Mouse (Mus musculus) intestine, embryonic 14.5 days (tissue): ENCODE data around the gene Olig2. TPM values are rescaled to one million over a fixed set of nuclear protein-coding genes. Genes with fewer than 3 reads are reported as not detected.

Source experiments
- ATAC-seq: fragments of 200-750 bp; cut with Nextera tagmentation; replicated peaks from 2 replicates; pipeline ENCODE4 v1.8.0; 2017; ENCODE audit warnings: low read depth, moderate number of reproducible peaks, moderate TSS enrichment, moderate library complexity; ENCODE audit not compliant: low FRiP score, low TSS enrichment
- DNase-seq: peaks from one replicate; pipeline ENCODE4 v3.0.0-alpha.2; 2018; ENCODE audit warnings: low spot score
- H3K27ac ChIP-seq: fragments of 300-500 bp; sonication (generic); 2 replicates; pipeline ENCODE4 v1.5.1; 2014; ENCODE audit warnings: low read depth, mild to moderate bottlenecking, control low read depth
- H3K27me3 ChIP-seq: fragments of 300-500 bp; sonication (generic); replicated peaks from 2 replicates; pipeline ENCODE4 v1.6.1; 2014; ENCODE audit warnings: low read length, control low read depth; ENCODE audit not compliant: control insufficient read depth, insufficient read depth
- H3K36me3 ChIP-seq: fragments of 300-500 bp; sonication (generic); 2 replicates; pipeline ENCODE4 v1.6.1; 2014; ENCODE audit warnings: low read length, control low read depth; ENCODE audit not compliant: control insufficient read depth, insufficient read depth
- H3K4me1 ChIP-seq: fragments of 300-500 bp; sonication (generic); replicated peaks from 2 replicates; pipeline ENCODE4 v1.6.1; 2014; ENCODE audit warnings: low read length, control low read depth, mixed read lengths; ENCODE audit not compliant: control insufficient read depth, insufficient read depth
- H3K4me2 ChIP-seq: fragments of 300-500 bp; sonication (generic); 2 replicates; pipeline ENCODE4 v1.6.1; 2014; ENCODE audit warnings: low read length
- H3K4me3 ChIP-seq: fragments of 300-500 bp; sonication (generic); 2 replicates; pipeline ENCODE4 v1.5.1; 2014; ENCODE audit warnings: low read depth, low read length, control low read depth, mixed read lengths
- H3K9ac ChIP-seq: fragments of 300-500 bp; sonication (generic); 2 replicates; pipeline ENCODE4 v1.6.1; 2014; ENCODE audit warnings: mild to moderate bottlenecking, low read length
- H3K9me3 ChIP-seq: fragments of 300-500 bp; sonication (generic); 2 replicates; pipeline ENCODE4 v1.6.1; 2016; ENCODE audit warnings: low read length, control low read depth; ENCODE audit not compliant: control insufficient read depth
- WGBS: fragments of 180-500 bp; shearing (Covaris S2); extraction: QIAGEN DNeasy Blood & Tissue Kit; methylation state at CpG from one replicate; pipeline ENCODE4 v1.1.7; 2014; 5-methylcytosine and 5-hydroxymethylcytosine counted together
- polyA plus RNA-seq: library from polyadenylated mRNA; unstranded; fragments of >200 nt; fragmentation: Nextera tagmentation; extraction: Ambion mirVana; gene quantifications from 2 replicates; pipeline ENCODE4 v1.2.1, GENCODE M21; 2014

Gene Olig2
- polyA plus RNA-seq, 1 experiment from 2014 or later: not detected

DNA sequence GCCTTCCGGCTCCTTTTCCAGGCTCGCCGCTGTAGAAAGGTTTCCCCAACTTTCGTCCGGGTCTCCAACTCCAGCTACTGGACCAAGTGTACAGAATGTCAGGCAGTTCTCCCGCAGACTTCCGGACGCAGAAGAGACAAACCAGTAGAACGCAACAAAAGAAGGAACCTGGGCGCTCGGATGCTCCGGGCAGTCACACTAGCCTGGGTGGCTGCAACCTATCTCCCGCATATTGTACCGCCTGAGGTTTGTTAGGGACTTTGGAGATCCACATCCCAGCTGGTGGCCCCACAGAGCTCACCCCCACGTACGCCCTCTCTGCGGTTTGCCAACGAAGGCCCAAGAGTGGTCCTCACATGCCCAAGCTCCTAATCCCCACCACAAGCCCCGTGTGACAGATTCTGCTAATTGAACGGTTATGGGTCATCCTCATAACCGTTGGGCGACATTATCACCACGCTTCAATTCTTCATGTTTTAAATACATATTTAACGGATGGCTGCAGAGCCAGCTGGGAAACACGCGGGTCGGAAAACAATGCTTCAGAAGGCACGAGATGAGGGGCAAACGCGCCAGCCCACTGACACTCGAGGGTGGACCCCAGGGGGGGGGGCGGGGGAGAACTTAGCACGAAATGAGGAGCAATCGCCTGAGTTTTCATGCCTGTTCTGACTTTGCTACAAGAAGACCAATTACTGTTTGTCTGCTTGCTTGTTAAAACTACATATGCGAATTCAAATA, 1.8 kb upstream of the Olig2 start:
- no peak overlapping the region for H3K27ac ChIP-seq
- 0 out of 2 replicates have a peak, but pooled peaks cover 11% of the 10 kb centered on the region for H3K4me1 ChIP-seq
- peaks cover 100% of the 10 kb centered on the region for H3K27me3 ChIP-seq
- H3K4me3 ChIP-seq: no peak overlapping the region
- no peak overlapping the region for H3K4me2 ChIP-seq
- no peaks in the 10 kb centered on the region for H3K9me3 ChIP-seq
- H3K9ac ChIP-seq: no peak overlapping the region
- 3% methylated on average over 35 of the region's 35 CpGs for WGBS
- ATAC-seq (no peak), DNase-seq (peak; percentile 55)
- no peaks in the 10 kb centered on the region for H3K36me3 ChIP-seq

GRCm38 (mm10) chr16:91224068-91224402, 1.2 kb upstream of the Olig2 start:
- DNase-seq: no peak
- Histone ChIP-seq H3K4me1 (0 out of 2 replicates have a peak, but pooled peaks cover 11% of the 10 kb centered on the region), H3K36me3 (no peaks in the 10 kb centered on the region), H3K9ac (no peak overlapping the region), H3K4me2 (no peak overlapping the region), H3K9me3 (no peaks in the 10 kb centered on the region), H3K4me3 (no peak overlapping the region), H3K27ac (no peak overlapping the region), H3K27me3 (peaks cover 100% of the 10 kb centered on the region)
- no peak for ATAC-seq
- 7% methylated on average over 10 of the region's 10 CpGs for WGBS

- DNase-seq (peak; percentile 70), ATAC-seq (no peak)
- Histone ChIP-seq H3K9ac (no peak overlapping the region), H3K9me3 (no peaks in the 10 kb centered on the region), H3K4me1 (0 out of 2 replicates have a peak, but pooled peaks cover 11% of the 10 kb centered on the region), H3K27ac (no peak overlapping the region), H3K27me3 (peaks cover 100% of the 10 kb centered on the region), H3K36me3 (no peaks in the 10 kb centered on the region), H3K4me3 (peak overlapping the region; percentile 21; the same call in 1 of the 2 replicates), H3K4me2 (peak overlapping the region; percentile 40)
- WGBS: 2% methylated on average over 26 of the region's 26 CpGs
Measured at GRCm38 (mm10) chr16:91224481-91225232, 600 bp upstream of the Olig2 start.

DNA sequence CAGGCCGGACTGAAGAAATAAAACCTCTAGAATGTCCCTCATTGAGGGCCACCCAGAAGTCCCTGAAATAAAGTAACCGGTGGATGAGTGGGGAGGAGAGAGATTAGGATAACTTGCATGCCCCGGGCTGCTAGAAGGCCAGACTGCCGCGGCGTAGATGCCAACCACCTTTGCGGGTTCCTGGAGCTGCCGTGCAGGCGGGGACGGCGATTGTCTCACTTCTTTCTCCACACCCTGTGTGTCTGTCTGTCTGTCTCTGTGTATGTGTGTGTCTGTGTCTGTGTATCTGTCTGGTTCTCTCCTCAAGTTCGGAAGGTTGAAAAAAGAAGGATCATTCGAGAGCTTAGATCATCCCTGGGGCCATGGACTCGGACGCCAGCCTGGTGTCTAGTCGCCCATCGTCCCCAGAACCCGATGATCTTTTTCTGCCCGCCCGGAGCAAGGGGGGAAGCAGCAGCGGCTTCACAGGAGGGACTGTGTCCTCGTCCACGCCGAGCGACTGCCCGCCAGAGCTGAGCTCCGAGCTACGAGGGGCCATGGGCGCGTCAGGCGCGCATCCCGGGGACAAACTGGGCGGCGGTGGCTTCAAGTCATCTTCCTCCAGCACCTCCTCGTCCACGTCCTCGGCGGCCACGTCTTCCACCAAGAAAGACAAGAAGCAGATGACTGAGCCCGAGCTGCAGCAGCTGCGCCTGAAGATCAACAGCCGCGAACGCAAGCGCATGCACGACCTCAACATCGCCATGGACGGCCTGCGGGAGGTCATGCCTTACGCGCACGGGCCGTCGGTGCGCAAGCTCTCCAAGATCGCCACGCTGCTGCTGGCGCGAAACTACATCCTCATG, 1.0 kb downstream of the Olig2 start:
- 0 out of 2 replicates have a peak overlapping the region, but pooled peaks have one; percentile 6 for H3K4me2 ChIP-seq
- peak; percentile 72 for DNase-seq
- no peak overlapping the region for H3K27ac ChIP-seq
- no peak for ATAC-seq
- H3K4me1 ChIP-seq: 0 out of 2 replicates have a peak, but pooled peaks cover 11% of the 10 kb centered on the region
- WGBS: 1% methylated on average over 60 of the region's 60 CpGs
- H3K9ac ChIP-seq: no peak overlapping the region
- no peaks in the 10 kb centered on the region for H3K9me3 ChIP-seq
- peaks cover 100% of the 10 kb centered on the region for H3K27me3 ChIP-seq
- H3K4me3 ChIP-seq: no peak overlapping the region
- no peaks in the 10 kb centered on the region for H3K36me3 ChIP-seq

GRCm38 (mm10) chr16:91226883-91227759, 1.9 kb downstream of the Olig2 start:
- DNase-seq (peak; percentile 74), ATAC-seq (no peak)
- H3K4me2 ChIP-seq: peak overlapping the region; percentile 6; the same call in 1 of the 2 replicates
- no peaks in the 10 kb centered on the region for H3K36me3 ChIP-seq
- H3K9me3 ChIP-seq: no peaks in the 10 kb centered on the region
- H3K9ac ChIP-seq: no peak overlapping the region
- peaks cover 100% of the 10 kb centered on the region for H3K27me3 ChIP-seq
- H3K4me3 ChIP-seq: no peak overlapping the region
- no peak overlapping the region for H3K27ac ChIP-seq
- 0 out of 2 replicates have a peak, but pooled peaks cover 11% of the 10 kb centered on the region for H3K4me1 ChIP-seq
- WGBS: under 1% methylated on average over 82 of the region's 85 CpGs

GRCm38 (mm10) chr16:91227760-91228043, 2.4 kb downstream of the Olig2 start:
- Histone ChIP-seq H3K4me3 (no peak overlapping the region), H3K27ac (no peak overlapping the region), H3K27me3 (peaks cover 100% of the 10 kb centered on the region), H3K36me3 (no peaks in the 10 kb centered on the region), H3K9ac (no peak overlapping the region), H3K4me2 (no peak overlapping the region), H3K9me3 (no peaks in the 10 kb centered on the region), H3K4me1 (0 out of 2 replicates have a peak, but pooled peaks cover 11% of the 10 kb centered on the region)
- under 1% methylated on average over 6 of the region's 6 CpGs for WGBS
- ATAC-seq: no peak
- DNase-seq: no peak

- DNase-seq (peak; percentile 59), ATAC-seq (no peak)
- WGBS: 5% methylated on average over 30 of the region's 30 CpGs
- H3K27ac ChIP-seq: no peak overlapping the region
- H3K36me3 ChIP-seq: no peaks in the 10 kb centered on the region
- H3K4me3 ChIP-seq: no peak overlapping the region
- H3K27me3 ChIP-seq: peaks cover 100% of the 10 kb centered on the region
- no peak overlapping the region for H3K9ac ChIP-seq
- 0 out of 2 replicates have a peak, but pooled peaks cover 11% of the 10 kb centered on the region for H3K4me1 ChIP-seq
- no peak overlapping the region for H3K4me2 ChIP-seq
- no peaks in the 10 kb centered on the region for H3K9me3 ChIP-seq
Measured at GRCm38 (mm10) chr16:91228238-91229071, 3.2 kb downstream of the Olig2 start.
